Comparison of ENCODE assay signal across 34 mouse cellular contexts in genomic region chr7:63882739-63883138, GRCm38 (mm10). TPM values are rescaled to one million over a fixed set of nuclear protein-coding genes. Genes with fewer than 3 reads are reported as not detected.
DNase-seq lines count a peak whose midpoint lies in the region; ATAC-seq and TF ChIP-seq lines count a peak whose summit lies in the region.
"Had no signal": no experiment of that assay in that cellular context is flagged by ENCODE, and none has a peak within 500 bp of the region (broad histone marks: within the 10 kb centered on the region; RNA-seq: fewer than 3 reads in every experiment).

No protein-coding gene starts in this region.

- TF ChIP-seq CTCF in liver, postnatal 0 days (IDR thresholded peaks at IDR 0.05; ENCODE audit: low read depth): no peak

- H3K27ac ChIP-seq in liver, postnatal 0 days (ENCODE audit: low read depth): no peak overlapping the region
- no peak overlapping the region for H3K27ac ChIP-seq in forebrain, embryonic 14.5 days (ENCODE audit: low read depth, low read length)
- H3K27ac ChIP-seq: embryonic facial prominence, embryonic 13.5 days; forebrain, embryonic 15.5 days; hindbrain, embryonic 13.5 days; left cerebral cortex, adult 2 months; limb, embryonic 10.5 days had no signal

- H3K4me1 ChIP-seq in liver, postnatal 0 days (ENCODE audit: insufficient read depth): peaks cover 2% of the 10 kb centered on the region; the same call in 1 of the 2 replicates
- H3K4me1 ChIP-seq in forebrain, embryonic 14.5 days (ENCODE audit: control insufficient read depth, insufficient read depth, low read length): no peaks in the 10 kb centered on the region
- H3K4me1 ChIP-seq: embryonic facial prominence, embryonic 13.5 days; hindbrain, embryonic 13.5 days had no signal

- ATAC-seq in liver, postnatal 0 days: no peak
- no peak for ATAC-seq in forebrain, embryonic 14.5 days
- ATAC-seq: forebrain, embryonic 15.5 days; inflammation-experienced regulatory T-cells, adult 6 months had no signal

- 87% methylated on average over 7 of the region's 7 CpGs for WGBS in liver, postnatal 0 days (ENCODE audit: insufficient replicate concordance)
- 86% methylated on average over 7 of the region's 7 CpGs for WGBS in forebrain, embryonic 14.5 days

- H3K4me2 ChIP-seq in liver, postnatal 0 days (ENCODE audit: low read depth, low read length): no peak overlapping the region
- no peak overlapping the region for H3K4me2 ChIP-seq in forebrain, embryonic 14.5 days (ENCODE audit: low read length)
- H3K4me2 ChIP-seq: embryonic facial prominence, embryonic 13.5 days; forebrain, embryonic 15.5 days; hindbrain, embryonic 13.5 days; midbrain, embryonic 11.5 days had no signal

- DNase-seq in left cerebral cortex, postnatal 4 days: peak; percentile 52
- no peak for DNase-seq in left cerebral cortex, postnatal 25 days (ENCODE audit: low spot score in 2 of 2)
- DNase-seq in cerebellum, adult 18-20 months: peak; percentile 74 to 76
- peak; percentile 71 to 80 for DNase-seq in cerebellum, postnatal 14 days
- no peak for DNase-seq in adrenal gland, adult 18-20 months (ENCODE audit: low spot score in 2 of 2)
- no peak for DNase-seq in liver, postnatal 0 days
- no peak for DNase-seq in forebrain, embryonic 14.5 days (ENCODE audit: low spot score)
- DNase-seq: adrenal gland, adult 8-10 months; B cell, adult 2 months; embryo, embryonic 11 days; kidney, adult 2 months; kidney, postnatal 10 days; liver; lung, postnatal 10 days; right cerebral cortex, postnatal 14 days; spleen, adult 18-20 months had no signal

- 0 out of 2 replicates have a peak, but pooled peaks cover 2% of the 10 kb centered on the region for H3K36me3 ChIP-seq in liver, postnatal 0 days (replicated peaks; ENCODE audit: insufficient read depth, low read length)
- H3K36me3 ChIP-seq in forebrain, embryonic 14.5 days (ENCODE audit: control insufficient read depth, insufficient read depth, low read length): peaks cover 2% of the 10 kb centered on the region; the same call in 1 of the 2 replicates
- H3K36me3 ChIP-seq: embryonic facial prominence, embryonic 13.5 days; forebrain, embryonic 15.5 days; limb, embryonic 10.5 days had no signal

- intact Hi-C loops in left cerebral cortex, postnatal 4 days (cut with DNase I): no loop called here
- intact Hi-C loops in left cerebral cortex, postnatal 25 days (cut with DNase I): no loop called here

- H3K9ac ChIP-seq in liver, postnatal 0 days (replicated peaks): no peak overlapping the region
- H3K9ac ChIP-seq in forebrain, embryonic 14.5 days (ENCODE audit: low read length): no peak overlapping the region
- H3K9ac ChIP-seq: embryonic facial prominence, embryonic 13.5 days; forebrain, embryonic 15.5 days; hindbrain, embryonic 13.5 days had no signal

- TF ChIP-seq EP300 in liver, postnatal 0 days (IDR thresholded peaks at IDR 0.05; ENCODE audit: low read depth): no peak

- H3K27me3 ChIP-seq in liver, postnatal 0 days (ENCODE audit: insufficient read depth, low read length): no peaks in the 10 kb centered on the region
- H3K27me3 ChIP-seq in forebrain, embryonic 14.5 days (replicated peaks; ENCODE audit: control insufficient read depth, insufficient read depth, low read length): no peaks in the 10 kb centered on the region
- H3K27me3 ChIP-seq: embryonic facial prominence, embryonic 13.5 days; forebrain, embryonic 15.5 days; hindbrain, embryonic 13.5 days had no signal

- H3K9me3 ChIP-seq in liver, postnatal 0 days (ENCODE audit: low read length): no peaks in the 10 kb centered on the region
- no peaks in the 10 kb centered on the region for H3K9me3 ChIP-seq in forebrain, embryonic 14.5 days (replicated peaks; ENCODE audit: control insufficient read depth, low read length)
- H3K9me3 ChIP-seq: embryonic facial prominence, embryonic 13.5 days; forebrain, embryonic 15.5 days; G1E; hindbrain, embryonic 13.5 days; limb, embryonic 10.5 days had no signal

- no peak overlapping the region for H3K4me3 ChIP-seq in liver, postnatal 0 days (ENCODE audit: low read depth, low read length)
- no peak overlapping the region for H3K4me3 ChIP-seq in forebrain, embryonic 14.5 days (ENCODE audit: low read depth, low read length)
- H3K4me3 ChIP-seq: embryonic facial prominence, embryonic 13.5 days; erythroblast, embryonic 14.5 days; forebrain, embryonic 15.5 days; hindbrain, embryonic 13.5 days; left cerebral cortex, adult 2 months; limb, embryonic 10.5 days had no signal

RNA-seq across cellular contexts. Expression of gene E030018B13Rik, which starts 33.9 kb away (rescaled TPM):
- not detected for total RNA-seq in left cerebral cortex, postnatal 4 days (2021)
- not detected for total RNA-seq in left cerebral cortex, postnatal 25 days (2021)
- total RNA-seq in adrenal gland, adult 18-20 months (2021): not detected
- polyA plus RNA-seq in liver, postnatal 0 days (2015; fragmentation: Nextera tagmentation; extraction: Ambion mirVana): 0.14 TPM in 1 of 2 replicates, not detected in the other
- not detected in 2 replicates for polyA plus RNA-seq in forebrain, embryonic 14.5 days (2014; fragmentation: Nextera tagmentation; extraction: Ambion mirVana)
- total RNA-seq: CH12.LX; G1E; gastrocnemius, postnatal 4 days; heart, adult 8-10 months; heart, postnatal 25 days; layer of hippocampus, postnatal 10 days; left cerebral cortex, adult 2 months had no signal
- polyA plus RNA-seq: embryonic facial prominence, embryonic 13.5 days; erythroblast, embryonic 14.5 days; G1E; heart, embryonic 14.5 days; hindbrain, embryonic 13.5 days; kidney, adult 2 months; limb, embryonic 10.5 days; liver, embryonic 16.5 days; neural tube, embryonic 11.5 days; testis, adult 2 months had no signal

RNA-seq across cellular contexts. Expression of gene Klf13, which starts 56.0 kb away (rescaled TPM):
- 10 to 100 TPM; 72.3 to 73.5 TPM for total RNA-seq in left cerebral cortex, postnatal 4 days (2021)
- 100 to 1,000 TPM; 161 to 167 TPM for total RNA-seq in left cerebral cortex, postnatal 25 days (2021)
- total RNA-seq in adrenal gland, adult 18-20 months (2021): 10 to 100 TPM; 52.5 to 58.4 TPM
- 25.5 and 25.7 TPM in 2 replicates for polyA plus RNA-seq in liver, postnatal 0 days (2015; fragmentation: Nextera tagmentation; extraction: Ambion mirVana)
- polyA plus RNA-seq in forebrain, embryonic 14.5 days (2014; fragmentation: Nextera tagmentation; extraction: Ambion mirVana): 28.2 and 33.2 TPM in 2 replicates

Comparison
In these comparisons a context has a peak if more than half of its experiments do, and no peak if none do; other contexts are left out.
1. DNase-seq: peak in left cerebral cortex, postnatal 4 days (single experiment), cerebellum, adult 18-20 months (2 of 2) and cerebellum, postnatal 14 days (2 of 2); none in left cerebral cortex, postnatal 25 days (0 of 2), adrenal gland, adult 18-20 months (0 of 2), liver, postnatal 0 days (single experiment) and forebrain, embryonic 14.5 days (single experiment).